16 mouse cellular contexts compared by ENCODE assay signal in genomic region chr7:79511181-79511580, GRCm38 (mm10). TPM values are rescaled to one million over a fixed set of nuclear protein-coding genes. Genes with fewer than 3 reads are reported as not detected.
DNase-seq lines count a peak whose midpoint lies in the region; ATAC-seq lines count a peak whose summit lies in the region.
"Had no signal": no experiment of that assay in that cellular context is flagged by ENCODE, and none has a peak within 500 bp of the region (broad histone marks: within the 10 kb centered on the region; RNA-seq: fewer than 3 reads in every experiment).

No protein-coding gene starts in this region.

- WGBS in forebrain, embryonic 14.5 days: 5% methylated on average over 7 of the region's 7 CpGs
- WGBS in hindbrain, embryonic 16.5 days: 14% methylated on average over 7 of the region's 7 CpGs
- 16% methylated on average over 7 of the region's 7 CpGs for WGBS in neural tube, embryonic 12.5 days
- WGBS in heart, embryonic 10.5 days: 15% methylated on average over 7 of the region's 7 CpGs

- H3K36me3 ChIP-seq in forebrain, embryonic 14.5 days (ENCODE audit: control insufficient read depth, insufficient read depth, low read length): peaks cover 86% of the 10 kb centered on the region
- no peaks in the 10 kb centered on the region for H3K36me3 ChIP-seq in hindbrain, embryonic 16.5 days (ENCODE audit: control insufficient read depth, insufficient read depth, low read length)
- peaks cover 25% of the 10 kb centered on the region for H3K36me3 ChIP-seq in neural tube, embryonic 12.5 days
- H3K36me3 ChIP-seq in heart, embryonic 10.5 days: no peaks in the 10 kb centered on the region
- H3K36me3 ChIP-seq: embryonic facial prominence, embryonic 12.5 days; limb, embryonic 10.5 days; liver, embryonic 13.5 days; stomach, embryonic 15.5 days had no signal

- H3K4me3 ChIP-seq in forebrain, embryonic 14.5 days (ENCODE audit: low read depth, low read length): peak overlapping the region; percentile 99
- H3K4me3 ChIP-seq in hindbrain, embryonic 16.5 days (ENCODE audit: low read length): peak overlapping the region; percentile 15
- peak overlapping the region; percentile 87 for H3K4me3 ChIP-seq in neural tube, embryonic 12.5 days
- H3K4me3 ChIP-seq in heart, embryonic 10.5 days: no peak overlapping the region
- H3K4me3 ChIP-seq: embryonic facial prominence, embryonic 12.5 days; limb, embryonic 10.5 days; liver, embryonic 13.5 days; stomach, embryonic 15.5 days had no signal

- peak overlapping the region; percentile 100 for H3K9ac ChIP-seq in forebrain, embryonic 14.5 days (ENCODE audit: low read length)
- peak overlapping the region; percentile 46; the same call in 1 of the 2 replicates for H3K9ac ChIP-seq in hindbrain, embryonic 16.5 days (ENCODE audit: low read depth, low read length)
- peak overlapping the region; percentile 100 for H3K9ac ChIP-seq in neural tube, embryonic 12.5 days
- H3K9ac ChIP-seq: embryonic facial prominence, embryonic 12.5 days; liver, embryonic 13.5 days; stomach, embryonic 15.5 days had no signal

- H3K9me3 ChIP-seq in forebrain, embryonic 14.5 days (replicated peaks; ENCODE audit: control insufficient read depth, low read length): no peaks in the 10 kb centered on the region
- no peaks in the 10 kb centered on the region for H3K9me3 ChIP-seq in hindbrain, embryonic 16.5 days (ENCODE audit: control insufficient read depth, low read length)
- no peaks in the 10 kb centered on the region for H3K9me3 ChIP-seq in neural tube, embryonic 12.5 days
- no peaks in the 10 kb centered on the region for H3K9me3 ChIP-seq in heart, embryonic 10.5 days
- H3K9me3 ChIP-seq: embryonic facial prominence, embryonic 12.5 days; limb, embryonic 10.5 days; liver, embryonic 13.5 days; stomach, embryonic 15.5 days had no signal

- no peaks in the 10 kb centered on the region for H3K27me3 ChIP-seq in forebrain, embryonic 14.5 days (replicated peaks; ENCODE audit: control insufficient read depth, insufficient read depth, low read length)
- no peaks in the 10 kb centered on the region for H3K27me3 ChIP-seq in hindbrain, embryonic 16.5 days (replicated peaks; ENCODE audit: control insufficient read depth, insufficient read depth, low read length)
- H3K27me3 ChIP-seq in neural tube, embryonic 12.5 days (replicated peaks): peaks cover 38% of the 10 kb centered on the region
- peaks cover 100% of the 10 kb centered on the region for H3K27me3 ChIP-seq in heart, embryonic 10.5 days (ENCODE audit: insufficient read depth, poor library complexity, severe bottlenecking)

- H3K27ac ChIP-seq in forebrain, embryonic 14.5 days (ENCODE audit: low read depth, low read length): peak overlapping the region; percentile 100
- peak overlapping the region; percentile 66 for H3K27ac ChIP-seq in hindbrain, embryonic 16.5 days (ENCODE audit: low read depth, low read length)
- peak overlapping the region; percentile 98 for H3K27ac ChIP-seq in neural tube, embryonic 12.5 days
- H3K27ac ChIP-seq in heart, embryonic 10.5 days: no peak overlapping the region
- H3K27ac ChIP-seq: embryonic facial prominence, embryonic 12.5 days; kidney, postnatal 0 days; limb, embryonic 10.5 days; liver, embryonic 13.5 days; stomach, embryonic 15.5 days had no signal

- H3K4me1 ChIP-seq in forebrain, embryonic 14.5 days (ENCODE audit: control insufficient read depth, insufficient read depth, low read length): peaks cover 54% of the 10 kb centered on the region
- peaks cover 54% of the 10 kb centered on the region for H3K4me1 ChIP-seq in hindbrain, embryonic 16.5 days (ENCODE audit: control insufficient read depth, insufficient read depth, low read depth, low read length)
- peaks cover 54% of the 10 kb centered on the region for H3K4me1 ChIP-seq in neural tube, embryonic 12.5 days
- peaks cover 15% of the 10 kb centered on the region for H3K4me1 ChIP-seq in heart, embryonic 10.5 days
- H3K4me1 ChIP-seq: liver, embryonic 13.5 days had no signal

- DNase-seq in cerebellum, adult 11 months: peak; percentile 1
- no peak for DNase-seq in cerebellum, adult 18-20 months
- DNase-seq in forebrain, embryonic 14.5 days (ENCODE audit: low spot score): peak; percentile 84
- no peak for DNase-seq in heart, embryonic 10.5 days (ENCODE audit: low spot score)
- DNase-seq in MN1 (ENCODE audit: low spot score): no peak
- no peak for DNase-seq in ovary, postnatal 36 days (ENCODE audit: low spot score)
- DNase-seq: gastrocnemius, postnatal 25 days; liver, embryonic 13.5 days; thymus, postnatal 25 days had no signal

- H3K4me2 ChIP-seq in forebrain, embryonic 14.5 days (ENCODE audit: low read length): peak overlapping the region; percentile 99
- peak overlapping the region; percentile 41 for H3K4me2 ChIP-seq in hindbrain, embryonic 16.5 days (ENCODE audit: low read length)
- H3K4me2 ChIP-seq in neural tube, embryonic 12.5 days (replicated peaks): peak overlapping the region; percentile 90
- H3K4me2 ChIP-seq: embryonic facial prominence, embryonic 12.5 days; liver, embryonic 13.5 days; stomach, embryonic 15.5 days had no signal

- ATAC-seq in forebrain, embryonic 14.5 days: peak; percentile 25
- ATAC-seq in hindbrain, embryonic 16.5 days: no peak
- ATAC-seq in neural tube, embryonic 12.5 days (ENCODE audit: low FRiP score, low read depth): no peak
- ATAC-seq: lung, postnatal 0 days had no signal

RNA-seq across cellular contexts. Expression of gene Polg, which starts 45.0 kb away (rescaled TPM):
- 20.2 and 23.4 TPM in 2 replicates for polyA plus RNA-seq in forebrain, embryonic 14.5 days (2014; fragmentation: Nextera tagmentation; extraction: Ambion mirVana)
- 24.2 and 26.4 TPM in 2 replicates for polyA plus RNA-seq in hindbrain, embryonic 16.5 days (2015; fragmentation: Nextera tagmentation; extraction: Ambion mirVana)
- 45.6 and 48.5 TPM in 2 replicates for polyA plus RNA-seq in neural tube, embryonic 12.5 days (2016; fragmentation: Nextera tagmentation; extraction: Ambion mirVana)
- 33.2 and 43.3 TPM in 2 replicates for polyA plus RNA-seq in heart, embryonic 10.5 days (2016; fragmentation: Nextera tagmentation; extraction: Ambion mirVana)

Comparison
In these comparisons a context has a peak if more than half of its experiments do, and no peak if none do; other contexts are left out.
1. DNase-seq: peak in cerebellum, adult 11 months (single experiment) and forebrain, embryonic 14.5 days (single experiment); none in cerebellum, adult 18-20 months (0 of 2), heart, embryonic 10.5 days (single experiment), MN1 (single experiment) and ovary, postnatal 36 days (single experiment).
2. H3K4me2 ChIP-seq: peak in every context shown above with its lines; median percentile 99 in forebrain, embryonic 14.5 days; 90 in neural tube, embryonic 12.5 days; 41 in hindbrain, embryonic 16.5 days.
3. H3K9ac ChIP-seq: peak in every context shown above with its lines; median percentile 100 in forebrain, embryonic 14.5 days; 100 in neural tube, embryonic 12.5 days; 46 in hindbrain, embryonic 16.5 days.